Mouse (Mus musculus): ENCODE measurements around the gene Ugt1a8. TPM values are rescaled to one million over a fixed set of nuclear protein-coding genes. Genes with fewer than 3 reads are reported as not detected.

Gene Ugt1a8
- polyA plus RNA-seq, 1 experiment: 8.3 TPM

DNA sequence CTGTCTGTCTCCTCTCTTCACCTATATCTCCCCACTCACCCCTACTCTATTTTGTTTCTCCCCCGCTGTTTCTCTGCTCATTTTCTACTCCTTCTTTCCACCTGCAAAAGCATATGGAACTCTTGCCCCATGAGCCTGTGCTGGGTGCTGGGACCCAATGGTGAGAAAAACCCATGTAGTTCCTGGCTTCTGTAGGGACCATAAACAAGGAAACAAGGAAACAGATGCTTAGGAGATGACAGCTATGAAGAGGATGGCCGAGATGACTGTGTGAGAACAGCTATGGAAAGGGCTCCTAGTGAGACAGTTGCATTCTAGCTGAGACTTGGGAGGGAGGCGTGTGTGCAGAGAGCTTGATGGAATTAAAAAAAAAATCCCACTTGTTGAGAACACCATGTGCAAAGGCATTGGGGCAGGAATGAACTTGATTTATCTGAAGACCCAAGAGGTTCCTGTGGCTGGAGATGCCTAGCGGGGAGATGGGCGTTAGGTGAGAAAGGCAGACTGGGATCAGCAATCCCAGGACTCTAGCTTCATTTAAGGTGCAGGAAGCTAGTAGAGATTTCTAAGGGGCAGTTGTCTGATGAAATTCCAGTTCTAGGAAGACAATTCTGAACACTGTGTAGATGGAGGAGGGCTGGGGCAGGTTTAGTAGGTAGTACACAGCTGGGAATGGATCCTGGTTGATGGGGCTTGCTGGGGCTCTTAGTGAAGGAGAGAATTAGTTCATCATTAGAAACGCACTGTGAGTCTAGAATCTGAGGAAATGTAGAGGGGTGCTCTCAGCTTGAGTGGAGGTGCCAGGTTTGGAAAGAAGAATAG, 143.6 kb downstream of the Ugt1a8 start:
- Histone ChIP-seq H3K4me3 (ENCODE audit: insufficient read depth, low read length) (no peak overlapping the region), H3K4me1 (ENCODE audit: control insufficient read depth, insufficient read depth, low read length) (peaks cover 10% of the 10 kb centered on the region), H3K27ac (ENCODE audit: insufficient read depth, low read depth, low read length) (no peak overlapping the region)
- TF ChIP-seq POLR2A (IDR thresholded peaks at IDR 0.05; ENCODE audit: borderline replicate concordance, low read depth, low read length): no peak
- TF ChIP-seq CTCF (IDR thresholded peaks at IDR 0.05; ENCODE audit: low read depth, low read length): no peak

DNA sequence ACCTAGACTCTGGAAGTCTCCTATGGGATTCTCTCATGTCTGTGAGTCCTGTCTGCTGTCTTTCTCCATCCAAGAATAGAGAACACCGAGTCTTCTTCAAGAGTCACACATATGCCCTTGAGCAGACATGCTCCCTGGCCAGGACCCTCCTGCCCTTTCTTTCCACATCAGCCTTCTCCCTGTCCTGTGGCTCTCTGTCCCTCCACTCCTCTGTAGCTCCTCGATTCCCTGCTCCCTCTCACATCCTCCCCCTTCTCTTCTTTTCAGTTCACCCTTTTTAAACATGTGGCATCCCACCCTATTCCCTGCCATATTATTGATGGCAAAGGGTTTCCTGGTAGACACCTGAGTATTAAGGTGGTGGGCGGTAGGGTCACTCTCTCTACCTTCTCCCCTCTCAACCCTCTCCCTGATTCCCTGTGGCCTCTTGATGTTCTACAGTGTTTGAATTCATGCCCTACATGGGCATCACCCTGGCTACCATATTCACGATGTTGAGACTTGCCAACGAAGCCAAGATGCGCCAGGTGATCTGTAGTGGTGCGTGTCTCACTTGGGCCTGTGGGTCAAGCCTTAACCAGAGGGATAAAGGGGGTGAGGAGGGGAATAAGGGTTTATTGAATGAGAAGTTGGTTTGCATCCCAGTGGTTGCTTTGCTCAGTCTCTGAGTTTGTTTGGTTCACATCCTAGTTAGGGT, 144.3 kb downstream of the Ugt1a8 start:
- H3K4me3 ChIP-seq (ENCODE audit: insufficient read depth, low read length): no peak overlapping the region

DNA sequence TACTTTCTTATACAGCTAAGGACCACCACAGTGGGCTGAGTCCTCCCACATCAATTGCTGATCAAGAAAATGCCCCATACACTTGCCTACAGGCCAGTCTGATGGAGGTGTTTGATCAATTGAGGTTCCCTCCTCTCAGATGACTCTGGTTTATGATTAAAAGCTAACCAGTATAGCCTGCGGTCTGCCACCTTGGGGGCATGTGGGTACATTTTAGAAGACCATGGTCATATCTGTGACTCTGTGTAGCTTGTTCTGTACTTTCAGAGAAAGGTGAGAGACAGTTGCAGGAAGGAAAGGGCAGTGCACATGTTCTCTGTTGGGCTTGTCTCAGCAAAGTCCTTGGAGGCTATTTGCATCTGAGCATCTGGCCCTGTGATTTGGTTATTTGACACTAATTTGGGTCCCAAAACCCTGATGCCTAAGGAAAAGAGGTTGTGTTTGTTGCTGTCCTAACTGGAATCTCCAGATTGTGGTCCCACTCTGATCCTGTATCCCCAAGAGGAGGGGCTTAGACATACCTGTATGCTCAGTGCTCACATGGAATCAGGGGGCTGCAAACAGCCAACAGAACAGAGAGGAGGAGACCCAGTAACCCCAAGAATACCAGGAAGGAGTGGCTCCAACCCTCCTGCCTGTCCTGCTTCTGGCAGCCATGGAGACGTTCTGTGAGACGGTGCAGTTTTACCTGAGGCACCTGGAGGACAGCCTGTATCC, 145.2 kb downstream of the Ugt1a8 start:
- no peak for TF ChIP-seq CTCF (IDR thresholded peaks at IDR 0.05; ENCODE audit: low read depth, low read length)
- no peak for TF ChIP-seq POLR2A (IDR thresholded peaks at IDR 0.05; ENCODE audit: borderline replicate concordance, low read depth, low read length)
- no peak overlapping the region for H3K4me3 ChIP-seq (ENCODE audit: insufficient read depth, low read length)
- H3K27ac ChIP-seq (ENCODE audit: insufficient read depth, low read depth, low read length): no peak overlapping the region
- no peaks in the 10 kb centered on the region for H3K4me1 ChIP-seq (ENCODE audit: control insufficient read depth, insufficient read depth, low read length)

More for the DNA sequence above, 144.3 kb downstream of the Ugt1a8 start:
- Histone ChIP-seq H3K27ac (ENCODE audit: insufficient read depth, low read depth, low read length) (no peak overlapping the region), H3K4me1 (ENCODE audit: control insufficient read depth, insufficient read depth, low read length) (peaks cover 5% of the 10 kb centered on the region)
- TF ChIP-seq CTCF (IDR thresholded peaks at IDR 0.05; ENCODE audit: low read depth, low read length) (no peak), POLR2A (IDR thresholded peaks at IDR 0.05; ENCODE audit: borderline replicate concordance, low read depth, low read length) (no peak)

DNA sequence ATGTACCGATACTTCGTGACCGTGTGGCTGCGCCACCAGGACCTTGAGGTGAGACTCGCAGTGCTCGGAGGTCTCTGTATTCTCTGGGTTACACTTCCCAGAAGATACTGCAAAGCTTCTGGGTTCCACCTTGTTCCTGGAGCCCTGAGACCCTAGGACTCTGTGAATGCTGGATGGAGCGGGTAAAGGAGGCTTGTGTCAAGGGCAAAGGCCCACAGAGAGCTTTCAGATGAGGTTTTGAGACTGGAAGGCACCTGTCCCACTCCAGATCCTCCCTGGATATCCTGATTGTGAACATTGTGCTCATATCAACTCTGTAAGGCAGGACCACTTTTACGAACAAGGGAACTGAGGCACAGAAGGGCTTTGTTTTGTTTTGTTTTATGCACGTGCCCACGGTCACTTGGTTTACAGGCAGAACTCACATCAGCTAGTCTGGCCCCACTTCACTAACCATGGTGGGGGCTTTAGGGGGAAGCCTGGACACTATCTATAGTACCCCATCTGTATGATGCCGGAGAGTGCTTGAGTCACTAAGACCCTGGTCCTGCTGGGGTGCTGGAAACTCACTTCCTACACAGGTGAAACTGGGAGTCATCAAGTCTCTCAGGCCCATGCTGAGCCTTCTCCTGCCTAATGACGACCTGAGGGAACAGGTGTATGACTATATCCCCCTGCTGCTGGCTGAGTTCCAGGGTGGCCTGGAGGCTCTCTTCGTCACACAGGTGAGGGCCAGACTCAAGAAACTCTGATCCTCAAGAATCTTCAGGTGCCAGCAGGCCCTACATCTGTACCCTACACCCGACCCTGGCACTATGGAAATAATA, 146.0 kb downstream of the Ugt1a8 start:
- Histone ChIP-seq H3K4me1 (ENCODE audit: control insufficient read depth, insufficient read depth, low read length) (no peaks in the 10 kb centered on the region), H3K4me3 (ENCODE audit: insufficient read depth, low read length) (no peak overlapping the region), H3K27ac (ENCODE audit: insufficient read depth, low read depth, low read length) (no peak overlapping the region)
- no peak for TF ChIP-seq POLR2A (IDR thresholded peaks at IDR 0.05; ENCODE audit: borderline replicate concordance, low read depth, low read length)
- no peak for TF ChIP-seq CTCF (IDR thresholded peaks at IDR 0.05; ENCODE audit: low read depth, low read length)

DNA sequence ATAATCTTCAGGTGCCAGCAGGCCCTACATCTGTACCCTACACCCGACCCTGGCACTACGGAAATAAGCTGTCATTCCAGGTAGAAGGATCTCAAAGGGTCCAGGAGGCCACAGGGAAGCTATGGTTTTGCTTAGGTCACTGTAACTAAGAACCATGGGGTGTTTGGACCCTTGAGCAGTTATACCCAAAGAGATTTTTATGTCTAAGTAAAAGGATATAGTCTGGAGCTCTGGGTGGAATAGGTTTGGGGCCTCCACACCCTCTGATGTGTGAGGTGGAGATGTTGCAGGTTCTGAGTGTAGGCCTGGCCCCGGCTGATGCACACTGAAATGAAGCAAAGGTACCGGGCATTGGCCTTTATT, 146.6 kb downstream of the Ugt1a8 start:
- H3K4me3 ChIP-seq (ENCODE audit: insufficient read depth, low read length): no peak overlapping the region

DNA sequence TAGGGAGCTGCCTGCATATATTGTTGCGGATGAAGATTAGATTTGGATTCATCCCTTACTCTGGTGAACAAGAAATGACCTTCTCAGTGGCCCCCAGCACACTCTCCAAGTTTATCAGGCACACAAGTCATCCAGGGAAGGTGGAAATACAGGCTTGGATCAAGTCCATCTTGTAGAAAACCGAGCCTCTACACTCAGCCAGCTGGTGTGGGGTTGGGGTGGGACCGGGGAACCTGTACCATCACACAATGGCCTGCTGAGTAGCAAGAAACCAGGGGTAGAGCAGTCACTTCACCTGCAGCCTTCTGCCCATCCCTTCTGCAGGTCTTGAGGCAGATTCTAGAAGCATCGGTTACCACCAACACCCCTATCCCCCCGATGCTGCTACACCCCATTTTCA, 147.0 kb downstream of the Ugt1a8 start:
- H3K4me3 ChIP-seq (ENCODE audit: insufficient read depth, low read length): no peak overlapping the region
- H3K27ac ChIP-seq (ENCODE audit: insufficient read depth, low read depth, low read length): no peak overlapping the region
- TF ChIP-seq CTCF (IDR thresholded peaks at IDR 0.05; ENCODE audit: low read depth, low read length) (no peak), POLR2A (IDR thresholded peaks at IDR 0.05; ENCODE audit: borderline replicate concordance, low read depth, low read length) (no peak)
- no peaks in the 10 kb centered on the region for H3K4me1 ChIP-seq (ENCODE audit: control insufficient read depth, insufficient read depth, low read length)

More for the DNA sequence above, 146.6 kb downstream of the Ugt1a8 start:
- no peak overlapping the region for H3K27ac ChIP-seq (ENCODE audit: insufficient read depth, low read depth, low read length)
- no peak for TF ChIP-seq POLR2A (IDR thresholded peaks at IDR 0.05; ENCODE audit: borderline replicate concordance, low read depth, low read length)
- no peak for TF ChIP-seq CTCF (IDR thresholded peaks at IDR 0.05; ENCODE audit: low read depth, low read length)
- H3K4me1 ChIP-seq (ENCODE audit: control insufficient read depth, insufficient read depth, low read length): no peaks in the 10 kb centered on the region

DNA sequence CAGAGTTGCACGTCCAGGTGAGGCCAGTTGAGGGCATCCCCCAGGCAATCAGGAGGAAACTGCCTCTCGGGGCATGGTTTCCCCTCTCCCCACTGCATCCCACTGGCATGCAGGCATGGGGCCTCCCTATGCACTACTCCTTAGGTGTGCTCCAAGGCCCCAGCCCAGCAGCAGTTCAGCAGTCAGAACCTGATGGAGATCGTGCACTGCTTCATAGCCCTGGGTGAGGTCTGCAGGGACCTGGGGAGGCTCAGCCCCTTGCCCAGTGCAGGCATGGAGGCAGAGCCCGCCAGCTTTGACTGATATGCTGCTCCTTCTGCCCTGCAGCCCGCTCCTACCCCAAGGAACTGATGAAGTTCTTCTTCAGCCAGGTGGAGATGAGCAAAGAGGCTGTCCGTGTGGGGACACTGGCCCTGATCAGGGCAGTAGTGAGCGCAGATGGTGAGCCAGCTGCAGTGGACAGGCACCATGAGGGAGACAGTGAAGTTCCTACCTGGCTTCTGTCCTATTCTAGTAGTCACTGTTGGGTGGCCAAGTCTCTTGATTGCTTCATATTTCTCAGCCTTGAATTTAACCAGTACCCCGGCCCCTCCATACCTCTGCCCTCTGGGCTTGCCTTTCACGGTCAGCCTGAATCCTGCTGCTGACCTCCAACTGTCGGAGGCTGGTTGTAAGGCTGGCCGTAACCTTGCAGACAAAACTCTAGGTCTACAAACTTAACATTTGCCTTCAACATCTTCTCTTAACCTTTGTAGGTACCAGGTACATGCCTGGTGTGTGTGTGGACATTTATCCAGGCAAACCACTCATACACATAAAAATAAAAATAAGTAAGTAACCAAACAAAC, 147.7 kb downstream of the Ugt1a8 start:
- Histone ChIP-seq H3K4me1 (ENCODE audit: control insufficient read depth, insufficient read depth, low read length) (no peaks in the 10 kb centered on the region), H3K27ac (ENCODE audit: insufficient read depth, low read depth, low read length) (no peak overlapping the region), H3K4me3 (ENCODE audit: insufficient read depth, low read length) (no peak overlapping the region)
- TF ChIP-seq CTCF (IDR thresholded peaks at IDR 0.05; ENCODE audit: low read depth, low read length) (no peak), POLR2A (IDR thresholded peaks at IDR 0.05; ENCODE audit: borderline replicate concordance, low read depth, low read length) (no peak)

DNA sequence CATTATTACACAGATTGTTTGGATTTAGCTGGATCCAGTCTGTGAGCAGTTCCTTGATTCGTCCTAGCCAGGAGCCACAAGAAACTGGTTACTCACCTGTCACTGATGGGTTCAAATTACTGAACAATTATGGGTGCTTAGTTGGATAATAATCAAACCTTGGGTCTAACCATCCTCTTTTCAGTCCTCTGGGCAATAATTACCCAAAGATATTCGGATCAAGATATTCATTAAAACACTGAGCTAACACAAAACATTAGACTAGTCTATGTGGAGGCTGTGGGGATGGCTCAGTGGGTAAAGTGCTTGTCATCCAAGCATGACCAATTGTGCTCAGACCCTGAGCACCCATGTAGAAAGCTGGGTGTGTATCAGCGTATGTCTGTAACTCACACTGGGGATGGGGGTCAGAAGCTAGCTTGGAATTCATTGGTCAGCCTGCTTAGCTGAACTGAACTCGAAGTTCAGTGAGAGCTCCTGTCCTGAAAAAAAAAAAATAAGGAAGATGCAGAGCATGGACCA, 148.3 kb downstream of the Ugt1a8 start:
- H3K4me3 ChIP-seq (ENCODE audit: insufficient read depth, low read length): no peak overlapping the region
- no peaks in the 10 kb centered on the region for H3K4me1 ChIP-seq (ENCODE audit: control insufficient read depth, insufficient read depth, low read length)
- TF ChIP-seq CTCF (IDR thresholded peaks at IDR 0.05; ENCODE audit: low read depth, low read length) (no peak), POLR2A (IDR thresholded peaks at IDR 0.05; ENCODE audit: borderline replicate concordance, low read depth, low read length) (no peak)
- no peak overlapping the region for H3K27ac ChIP-seq (ENCODE audit: insufficient read depth, low read depth, low read length)

Data from bone marrow macrophage, adult 2 months (primary cell).